Mouse (Mus musculus) intestine, postnatal 0 days (tissue): ENCODE data around the gene Ccdc130. TPM values are rescaled to one million over a fixed set of nuclear protein-coding genes. Genes with fewer than 3 reads are reported as not detected.

Source experiments
- ATAC-seq: fragments of 200-750 bp; cut with Nextera tagmentation; 2 replicates; pipeline ENCODE4 v1.8.0; 2017; ENCODE audit warnings: mild to moderate bottlenecking, moderate TSS enrichment, moderate library complexity
- H3K27ac ChIP-seq: fragments of 300-500 bp; sonication (generic); 2 replicates; pipeline ENCODE4 v1.5.1; 2014; ENCODE audit warnings: mild to moderate bottlenecking, low read depth, low read length, moderate library complexity
- H3K27me3 ChIP-seq: fragments of 300-500 bp; sonication (generic); replicated peaks from 2 replicates; pipeline ENCODE4 v1.6.1; 2014; ENCODE audit warnings: low read length, mixed read lengths; ENCODE audit not compliant: control insufficient read depth, insufficient read depth
- H3K36me3 ChIP-seq: fragments of 300-500 bp; sonication (generic); 2 replicates; pipeline ENCODE4 v1.6.1; 2014; ENCODE audit warnings: mild to moderate bottlenecking, moderate library complexity; ENCODE audit not compliant: control insufficient read depth, insufficient read depth
- H3K4me1 ChIP-seq: fragments of 300-500 bp; sonication (generic); replicated peaks from 2 replicates; pipeline ENCODE4 v1.6.1; 2014; ENCODE audit warnings: antibody characterized with exemption, low read length, mixed read lengths; ENCODE audit not compliant: control insufficient read depth, insufficient read depth
- H3K4me2 ChIP-seq: fragments of 300-500 bp; sonication (generic); replicated peaks from 2 replicates; pipeline ENCODE4 v1.6.1; 2014; ENCODE audit warnings: low read depth, mild to moderate bottlenecking, moderate library complexity
- H3K4me3 ChIP-seq: fragments of 300-500 bp; sonication (generic); 2 replicates; pipeline ENCODE4 v1.5.1; 2014; ENCODE audit warnings: low read depth, low read length
- H3K9ac ChIP-seq: fragments of 300-500 bp; sonication (generic); 2 replicates; pipeline ENCODE4 v1.6.1; 2014; ENCODE audit warnings: mild to moderate bottlenecking, low read depth, low read length
- H3K9me3 ChIP-seq: fragments of 300-500 bp; sonication (generic); 2 replicates; pipeline ENCODE4 v1.6.1; 2016; ENCODE audit warnings: mixed run types; ENCODE audit not compliant: control insufficient read depth
- CTCF ChIP-seq: sonication (generic); IDR thresholded peaks from 2 replicates; pipeline ENCODE4 v1.5.1; 2016; ENCODE audit warnings: low read depth, mild to moderate bottlenecking, control low read depth, antibody characterized with exemption, moderate library complexity
- WGBS: fragments of 180-500 bp; shearing (Covaris S2); extraction: QIAGEN DNeasy Blood & Tissue Kit; methylation state at CpG from one replicate; pipeline ENCODE4 v1.1.7; 2014; 5-methylcytosine and 5-hydroxymethylcytosine counted together
- polyA plus RNA-seq: library from polyadenylated mRNA; unstranded; fragments of >200 nt; fragmentation: Nextera tagmentation; extraction: Ambion mirVana; gene quantifications from 2 replicates; pipeline ENCODE4 v1.2.1, GENCODE M21; 2015

The Ccdc130 gene
- polyA plus RNA-seq, 1 experiment from 2014 or later = 12.8 TPM

DNA sequence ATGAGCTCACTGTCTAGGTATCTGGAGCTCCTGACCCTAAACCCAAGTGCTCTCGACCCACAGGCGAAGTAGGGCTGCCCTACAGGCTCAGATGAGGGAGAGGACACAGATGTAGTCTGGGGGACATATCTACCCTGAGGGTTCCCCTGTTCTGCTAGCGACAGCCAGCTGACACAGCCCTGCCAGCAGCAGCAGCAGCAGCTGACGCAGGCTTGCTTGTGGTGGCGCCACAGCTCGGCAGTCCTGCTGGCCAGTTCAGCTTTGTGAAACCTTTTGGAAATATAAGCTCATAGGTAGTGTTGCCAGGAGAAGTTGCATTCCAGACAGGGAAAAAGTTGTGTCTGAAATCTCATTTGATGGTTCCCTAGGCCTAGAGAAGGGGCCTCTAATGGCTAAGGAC is 29.0 kb downstream of the Ccdc130 start:
- H3K4me2 ChIP-seq = no peak overlapping the region
- H3K36me3 ChIP-seq = peaks cover 16% of the 10 kb centered on the region; the same call in 1 of the 2 replicates
- H3K27me3 ChIP-seq = no peaks in the 10 kb centered on the region
- ATAC-seq = no peak
- 67% methylated on average over 6 of the region's 6 CpGs for WGBS
- H3K9me3 ChIP-seq = no peaks in the 10 kb centered on the region
- no peak overlapping the region for H3K9ac ChIP-seq
- H3K27ac ChIP-seq = no peak overlapping the region
- no peak for TF ChIP-seq CTCF
- H3K4me1 ChIP-seq = 0 out of 2 replicates have a peak, but pooled peaks cover 2% of the 10 kb centered on the region
- no peak overlapping the region for H3K4me3 ChIP-seq

DNA sequence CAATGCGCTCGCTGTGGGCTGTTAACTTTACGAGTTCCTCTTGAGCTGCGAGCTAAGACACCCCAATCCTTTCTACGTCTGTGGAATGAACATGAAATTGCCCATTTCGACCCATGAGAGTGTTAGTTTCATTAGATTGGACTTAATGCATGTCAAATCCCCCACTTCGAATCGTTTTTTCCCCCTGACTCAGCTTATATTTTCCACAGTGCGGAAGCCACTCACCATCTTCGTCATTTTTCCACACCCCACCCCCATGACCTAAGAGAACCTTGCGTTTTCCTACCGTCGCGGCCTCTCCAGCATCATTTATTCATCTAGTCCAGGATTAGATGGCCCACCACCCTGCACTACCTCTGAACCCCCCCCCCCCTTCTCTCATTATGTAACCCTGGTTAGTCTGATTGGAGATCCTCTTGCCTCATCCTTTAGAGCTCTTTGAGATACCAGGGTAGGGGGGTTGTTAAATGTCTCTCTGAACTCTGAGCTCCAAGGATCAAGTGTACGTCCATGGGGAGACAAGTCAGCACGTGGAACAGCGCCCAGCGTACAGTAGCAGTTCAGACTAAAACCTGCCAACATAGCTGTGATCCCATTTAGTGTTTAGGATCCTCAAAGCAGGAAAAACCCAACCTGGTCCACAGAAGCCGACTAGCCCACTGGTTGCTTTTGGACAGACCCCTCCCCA is 32.5 kb downstream of the Ccdc130 start:
- peak overlapping the region; percentile 89 for H3K4me3 ChIP-seq
- H3K27me3 ChIP-seq = no peaks in the 10 kb centered on the region
- WGBS = 12% methylated on average over 19 of the region's 19 CpGs
- no peak for TF ChIP-seq CTCF
- H3K27ac ChIP-seq = peak overlapping the region; percentile 55
- ATAC-seq = no peak
- peak overlapping the region; percentile 57 for H3K9ac ChIP-seq
- H3K4me1 ChIP-seq = 0 out of 2 replicates have a peak, but pooled peaks cover 6% of the 10 kb centered on the region
- no peaks in the 10 kb centered on the region for H3K36me3 ChIP-seq
- H3K4me2 ChIP-seq = peak overlapping the region; percentile 67
- no peaks in the 10 kb centered on the region for H3K9me3 ChIP-seq

DNA sequence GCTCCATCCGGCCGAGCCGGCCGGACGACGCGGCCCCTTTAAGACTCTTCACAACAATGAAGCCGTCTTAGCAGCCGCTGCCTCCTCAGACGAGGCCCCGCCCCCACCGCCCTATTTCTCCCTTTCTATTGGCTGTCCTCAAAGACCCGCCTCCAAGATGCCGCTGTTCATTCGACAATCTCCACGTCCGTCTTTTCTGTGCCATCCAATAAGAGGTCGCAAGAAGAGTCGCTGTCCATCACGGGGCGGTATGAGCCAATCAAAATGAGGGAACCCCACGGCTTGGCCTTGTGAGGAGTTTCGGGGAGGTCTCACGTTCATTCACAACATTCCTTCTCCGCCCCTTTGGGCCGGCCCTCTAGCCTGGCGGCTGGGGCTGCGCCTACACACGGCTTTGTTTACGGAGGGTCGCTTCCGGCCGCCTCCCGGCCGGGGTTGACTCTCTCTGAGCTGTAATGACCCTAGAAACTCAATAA is 33.1 kb downstream of the Ccdc130 start, which contains the start of gene Zswim4:
Gene Zswim4, minus strand, starts transcription at position 58 of the 476 bp plus-strand sequence.
- Histone ChIP-seq H3K27me3 (no peaks in the 10 kb centered on the region), H3K4me1 (0 out of 2 replicates have a peak, but pooled peaks cover 6% of the 10 kb centered on the region), H3K27ac (peak within 1 kb of the TSS; percentile 55), H3K9ac (peak within 1 kb of the TSS; percentile 89), H3K4me2 (peak within 1 kb of the TSS; percentile 96), H3K9me3 (no peaks in the 10 kb centered on the region), H3K36me3 (no peaks in the 10 kb centered on the region), H3K4me3 (peak within 1 kb of the TSS; percentile 89)
- TF ChIP-seq CTCF = no peak
- under 1% methylated on average over 35 of the region's 35 CpGs for WGBS
- peak; percentile 98 for ATAC-seq

DNA sequence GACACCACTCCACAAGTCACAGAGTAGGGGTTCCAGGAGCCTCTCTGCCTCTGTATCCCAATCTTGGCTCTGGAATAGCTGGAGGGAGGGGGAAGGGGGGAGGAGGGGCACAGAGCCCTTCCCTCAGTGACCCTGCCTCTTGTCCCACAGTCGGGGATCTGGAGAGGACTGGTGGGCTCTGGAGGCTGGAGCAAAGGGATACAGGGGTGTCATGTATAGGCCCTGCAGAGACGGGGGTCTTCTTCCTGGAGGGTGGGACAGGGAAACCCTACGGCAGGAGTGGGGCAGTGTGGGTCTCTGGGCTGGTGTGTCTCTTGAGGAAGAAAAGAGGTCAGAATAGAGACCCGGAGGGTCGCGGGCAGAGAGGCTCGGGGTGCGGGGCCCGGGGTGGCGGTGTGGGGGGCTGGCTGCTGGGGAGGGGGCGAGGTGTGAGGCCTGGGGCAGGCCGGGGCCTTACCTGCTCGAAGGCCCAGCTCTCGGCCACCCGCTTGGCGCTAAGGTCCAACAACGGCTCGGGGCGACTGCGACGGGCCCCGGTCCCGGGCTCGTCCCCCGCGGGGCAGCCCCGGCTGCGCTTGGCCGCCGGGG is 33.7 kb downstream of the Ccdc130 start:
- WGBS = under 1% methylated on average over 27 of the region's 30 CpGs
- Histone ChIP-seq H3K27me3 (no peaks in the 10 kb centered on the region), H3K36me3 (no peaks in the 10 kb centered on the region), H3K9me3 (no peaks in the 10 kb centered on the region), H3K9ac (peak overlapping the region; percentile 89), H3K4me2 (peak overlapping the region; percentile 96), H3K4me1 (0 out of 2 replicates have a peak, but pooled peaks cover 6% of the 10 kb centered on the region), H3K4me3 (peak overlapping the region; percentile 89), H3K27ac (peak overlapping the region; percentile 29; the same call in 1 of the 2 replicates)
- TF ChIP-seq CTCF = no peak
- peak; percentile 11 for ATAC-seq

DNA sequence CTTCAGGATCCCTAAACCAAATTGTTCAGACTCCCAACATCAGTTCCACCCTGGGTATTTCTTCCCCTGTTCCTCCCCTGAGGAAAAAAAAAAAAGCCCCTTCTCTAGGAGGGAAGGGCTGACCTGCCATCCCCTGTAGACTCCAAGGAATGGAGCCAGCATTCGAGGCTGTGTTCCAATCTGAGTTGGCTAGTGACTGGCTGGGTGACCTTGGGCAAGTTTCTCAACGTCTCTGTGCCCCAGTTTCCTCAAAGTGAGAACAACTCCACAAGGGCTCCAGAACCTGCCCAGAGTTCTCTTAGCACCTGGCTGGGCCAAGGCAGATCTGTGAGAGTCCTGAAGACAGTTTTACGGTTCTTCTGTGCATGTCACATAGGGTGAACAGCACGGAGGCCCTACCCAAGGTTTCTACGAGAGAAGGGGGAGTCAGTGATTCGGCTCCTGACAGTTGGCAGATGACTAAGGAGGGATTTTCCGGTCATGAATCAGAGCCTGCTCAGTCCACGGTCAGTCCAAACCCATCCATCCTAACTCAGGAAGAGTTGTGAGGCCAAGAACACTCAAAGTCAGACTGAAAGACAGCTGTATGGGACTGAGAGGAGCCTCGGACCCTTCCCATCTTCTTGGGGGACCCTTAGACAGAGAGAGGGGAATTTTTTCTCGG is 34.3 kb downstream of the Ccdc130 start:
- no peak overlapping the region for H3K27ac ChIP-seq
- peaks cover 2% of the 10 kb centered on the region for H3K36me3 ChIP-seq
- H3K4me3 ChIP-seq = peak overlapping the region; percentile 89
- H3K4me1 ChIP-seq = 0 out of 2 replicates have a peak, but pooled peaks cover 6% of the 10 kb centered on the region
- H3K9me3 ChIP-seq = no peaks in the 10 kb centered on the region
- peak overlapping the region; percentile 89 for H3K9ac ChIP-seq
- no peaks in the 10 kb centered on the region for H3K27me3 ChIP-seq
- TF ChIP-seq CTCF = no peak
- H3K4me2 ChIP-seq = peak overlapping the region; percentile 96
- ATAC-seq = no peak
- WGBS = 12% methylated on average over 10 of the region's 10 CpGs

DNA sequence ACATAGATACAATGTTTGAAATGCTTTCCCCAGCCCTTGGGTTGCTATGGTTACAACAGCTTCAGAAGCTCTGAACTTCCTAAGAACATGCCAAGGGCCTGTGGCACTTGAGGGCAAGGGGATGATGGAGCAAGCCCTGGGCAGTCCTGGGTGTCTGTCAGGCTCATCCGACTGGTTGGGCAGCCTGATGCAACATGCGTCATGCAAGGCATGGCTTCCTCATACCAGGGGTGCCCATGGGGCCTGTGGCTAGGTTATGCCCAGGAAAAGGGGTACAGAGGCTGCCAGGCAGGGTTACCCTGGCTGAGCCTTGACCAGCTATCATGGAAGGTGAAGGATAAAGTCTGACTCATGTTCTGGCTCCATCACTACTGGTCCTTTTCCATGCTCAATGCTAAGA is 37.1 kb downstream of the Ccdc130 start:
- Histone ChIP-seq H3K4me3 (no peak overlapping the region), H3K36me3 (peaks cover 31% of the 10 kb centered on the region), H3K27ac (no peak overlapping the region), H3K27me3 (no peaks in the 10 kb centered on the region), H3K4me1 (0 out of 2 replicates have a peak, but pooled peaks cover 6% of the 10 kb centered on the region), H3K9me3 (no peaks in the 10 kb centered on the region), H3K4me2 (no peak overlapping the region), H3K9ac (no peak overlapping the region)
- ATAC-seq = no peak
- TF ChIP-seq CTCF = no peak
- 91% methylated on average over 2 of the region's 2 CpGs for WGBS
